Mouse (Mus musculus) central nervous system, embryonic 11.5 days (tissue): ENCODE measurements around the gene Sh3tc1. TPM values are rescaled to one million over a fixed set of nuclear protein-coding genes. Genes with fewer than 3 reads are reported as not detected.

Source experiments
- polyA plus RNA-seq: library from polyadenylated mRNA; depleted of rRNA; stranded (reverse); fragments of >200 nt; gene quantifications from 2 replicates; pipeline ENCODE4 v1.2.3, GENCODE M21; 2012; rRNA removed

Sh3tc1 gene
- polyA plus RNA-seq = 2.0 and 2.1 TPM in 2 replicates

DNA sequence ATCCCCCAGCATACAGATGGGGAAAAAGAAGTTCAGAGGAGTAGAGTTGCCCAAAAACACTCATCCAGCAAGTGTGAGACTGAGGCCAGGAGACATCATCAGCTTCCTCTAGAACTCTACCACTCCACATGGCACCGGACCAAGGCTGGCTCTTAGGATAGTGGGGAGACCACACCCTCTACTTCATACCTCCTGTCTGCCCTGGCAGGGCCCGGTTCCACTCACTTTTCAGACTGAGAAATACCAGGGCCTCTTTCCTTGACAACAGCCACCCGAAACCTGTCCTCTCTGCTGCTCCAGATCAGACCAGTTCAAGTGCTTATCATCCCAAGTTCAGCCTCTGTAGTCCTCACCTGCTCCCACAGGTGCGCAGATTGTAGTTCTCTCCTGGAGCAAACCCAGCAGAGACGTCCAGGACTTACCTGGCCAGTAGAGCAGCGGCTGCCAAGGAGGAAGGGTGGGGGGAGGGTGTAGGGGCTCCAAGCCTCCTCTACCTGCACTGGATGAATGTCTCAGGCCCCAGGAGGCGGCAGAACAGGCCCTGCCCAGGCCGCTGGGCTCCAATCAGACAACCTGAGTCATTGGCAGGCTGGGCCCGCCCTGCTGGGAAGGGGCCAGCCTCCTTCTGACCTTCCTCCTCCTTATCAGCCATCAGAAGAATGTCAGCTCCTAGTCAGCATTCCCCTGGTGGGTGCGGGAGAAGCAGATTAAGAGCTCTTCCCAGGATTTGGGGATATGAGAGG is at the start of gene Sh3tc1:
Gene Sh3tc1, minus strand, starts transcription at position 452 of the 743 bp plus-strand sequence.

DNA sequence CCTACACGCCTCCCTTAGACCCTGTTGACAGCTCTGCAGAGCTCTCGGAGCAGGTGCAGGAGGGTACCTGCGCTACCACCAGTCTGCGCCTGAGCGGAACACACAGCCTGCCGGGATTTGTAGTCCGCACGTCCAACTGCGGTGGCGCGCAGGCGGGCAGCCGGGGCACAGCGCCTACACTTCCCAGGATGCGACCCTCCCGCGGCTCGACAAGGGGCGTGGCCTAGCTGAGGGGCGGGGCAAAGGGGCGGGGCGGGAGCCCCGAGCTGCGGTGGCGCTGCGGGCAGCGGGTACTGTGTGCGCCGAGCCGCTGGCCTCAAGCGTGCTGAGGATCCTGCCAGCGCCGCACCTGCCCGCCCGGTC is 17.8 kb upstream of the Sh3tc1 start, which contains the start of gene Ablim2:
Gene Ablim2, plus strand, starts transcription at position 242 of the 363 bp plus-strand sequence.

DNA sequence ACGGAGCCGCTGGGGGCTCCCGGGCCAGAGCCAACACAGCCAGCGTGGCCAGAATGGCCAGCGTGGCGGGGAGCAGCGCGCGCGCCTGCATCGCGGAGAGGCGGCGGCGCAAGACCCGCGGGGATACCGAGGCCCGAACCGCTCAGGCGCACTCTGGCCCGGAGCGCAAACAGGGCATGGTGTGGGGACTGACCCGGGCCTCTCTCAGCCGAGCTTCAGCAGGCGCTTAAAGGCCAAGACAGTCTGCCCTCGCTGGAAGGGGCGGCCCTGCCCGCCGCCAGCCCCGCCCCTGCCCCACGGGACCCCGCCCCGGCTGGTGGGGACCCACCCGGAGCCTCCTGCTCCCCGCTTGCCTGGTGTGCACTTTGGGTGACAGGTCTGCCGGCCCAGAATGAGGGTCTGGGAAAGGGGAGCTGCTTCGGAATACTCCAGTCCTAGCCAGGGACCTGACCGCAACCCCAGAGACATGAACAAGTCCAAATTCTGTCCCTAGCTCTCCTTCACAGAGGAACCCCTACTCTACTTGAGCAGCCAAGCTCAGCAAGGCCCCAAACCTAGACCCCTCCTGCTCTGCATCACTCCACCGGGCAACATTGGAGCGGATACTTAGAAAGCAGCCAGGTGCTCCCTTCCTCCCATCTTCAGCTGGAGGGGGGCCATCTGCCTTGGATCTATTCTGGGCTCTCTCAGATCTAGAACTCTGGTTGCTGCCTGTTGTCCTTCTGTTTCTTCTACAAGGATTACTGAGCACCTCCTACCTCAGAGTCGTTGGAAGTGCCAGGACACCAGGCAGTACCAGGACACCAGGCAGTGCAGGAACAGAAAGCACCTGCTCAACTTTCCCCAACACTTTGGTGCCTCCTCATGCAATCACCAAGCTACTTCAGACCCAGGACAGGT is 60.3 kb downstream of the Sh3tc1 start, which contains the start of gene Htra3:
Gene Htra3, minus strand, starts transcription at position 527 of the 900 bp plus-strand sequence.

Other genes with a start within 250 kb of the Sh3tc1 start
- gene Cpz, start 214.3 kb downstream of the Sh3tc1 start, polyA plus RNA-seq = 4.5 and 4.8 TPM in 2 replicates
- gene Trmt44, start 164.9 kb downstream of the Sh3tc1 start, polyA plus RNA-seq = 7.7 and 9.6 TPM in 2 replicates
- 21.6 and 24.3 TPM in 2 replicates for gene Acox3, start 156.9 kb downstream of the Sh3tc1 start, polyA plus RNA-seq
- gene Htra3, start 60.2 kb downstream of the Sh3tc1 start, polyA plus RNA-seq = 3.6 and 4.1 TPM in 2 replicates
- gene Ablim2, start 17.9 kb upstream of the Sh3tc1 start, polyA plus RNA-seq = 0.58 and 0.98 TPM in 2 replicates
- 41.8 and 42.1 TPM in 2 replicates for gene Afap1, start 153.3 kb upstream of the Sh3tc1 start, polyA plus RNA-seq